Mouse (Mus musculus) kidney, postnatal 0 days (tissue): Measurements from ENCODE around the gene Tmem126b. TPM values are rescaled to one million over a fixed set of nuclear protein-coding genes. Genes with fewer than 3 reads are reported as not detected.

Source experiments
- ATAC-seq: fragments of 200-750 bp; cut with Nextera tagmentation; replicated peaks from 2 replicates; pipeline ENCODE4 v1.8.0; 2017; ENCODE audit warnings: low read depth, moderate number of reproducible peaks, moderate TSS enrichment, moderate library complexity; ENCODE audit not compliant: low FRiP score
- DNase-seq: peaks from one replicate; pipeline ENCODE4 v3.0.0-alpha.2; 2016; ENCODE audit warnings: low spot score
- H3K27ac ChIP-seq: fragments of 300-500 bp; sonication (generic); 2 replicates; pipeline ENCODE4 v1.5.1; 2014; ENCODE audit warnings: mild to moderate bottlenecking
- H3K27me3 ChIP-seq: fragments of 300-500 bp; sonication (generic); 2 replicates; pipeline ENCODE4 v1.6.1; 2014; ENCODE audit warnings: low read length, mixed read lengths; ENCODE audit not compliant: insufficient read depth
- H3K36me3 ChIP-seq: fragments of 300-500 bp; sonication (generic); 2 replicates; pipeline ENCODE4 v1.6.1; 2014; ENCODE audit warnings: low read length, mixed read lengths; ENCODE audit not compliant: insufficient read depth
- H3K4me1 ChIP-seq: fragments of 300-500 bp; sonication (generic); replicated peaks from 2 replicates; pipeline ENCODE4 v1.6.1; 2014; ENCODE audit warnings: antibody characterized with exemption, low read length, mixed read lengths; ENCODE audit not compliant: insufficient read depth
- H3K4me2 ChIP-seq: fragments of 300-500 bp; sonication (generic); 2 replicates; pipeline ENCODE4 v1.6.1; 2014; ENCODE audit warnings: mild to moderate bottlenecking, low read length, moderate library complexity, mixed read lengths
- H3K4me3 ChIP-seq: fragments of 300-500 bp; sonication (generic); replicated peaks from 2 replicates; pipeline ENCODE4 v1.5.1; 2014; ENCODE audit warnings: low read depth, low read length
- H3K9ac ChIP-seq: fragments of 300-500 bp; sonication (generic); 2 replicates; pipeline ENCODE4 v1.6.1; 2014; ENCODE audit warnings: low read depth, low read length
- H3K9me3 ChIP-seq: fragments of 300-500 bp; sonication (generic); replicated peaks from 2 replicates; pipeline ENCODE4 v1.6.1; 2016; ENCODE audit warnings: low read length, inconsistent platforms, mixed read lengths
- CTCF ChIP-seq: IDR thresholded peaks from 2 replicates; pipeline ENCODE4 v1.5.1; 2016; ENCODE audit warnings: antibody characterized with exemption, low read depth, mild to moderate bottlenecking, moderate library complexity
- WGBS: fragments of 180-500 bp; shearing (Covaris S2); extraction: QIAGEN DNeasy Blood & Tissue Kit; methylation state at CpG from one replicate; pipeline ENCODE4 v1.1.7; 2014; 5-methylcytosine and 5-hydroxymethylcytosine counted together
- polyA plus RNA-seq: library from polyadenylated mRNA; unstranded; fragments of >200 nt; fragmentation: Nextera tagmentation; extraction: Ambion mirVana; gene quantifications from 2 replicates; pipeline ENCODE4 v1.2.1, GENCODE M21; 2015

The Tmem126b gene
- polyA plus RNA-seq, 1 experiment from 2014 or later, result 34.0 TPM

DNA sequence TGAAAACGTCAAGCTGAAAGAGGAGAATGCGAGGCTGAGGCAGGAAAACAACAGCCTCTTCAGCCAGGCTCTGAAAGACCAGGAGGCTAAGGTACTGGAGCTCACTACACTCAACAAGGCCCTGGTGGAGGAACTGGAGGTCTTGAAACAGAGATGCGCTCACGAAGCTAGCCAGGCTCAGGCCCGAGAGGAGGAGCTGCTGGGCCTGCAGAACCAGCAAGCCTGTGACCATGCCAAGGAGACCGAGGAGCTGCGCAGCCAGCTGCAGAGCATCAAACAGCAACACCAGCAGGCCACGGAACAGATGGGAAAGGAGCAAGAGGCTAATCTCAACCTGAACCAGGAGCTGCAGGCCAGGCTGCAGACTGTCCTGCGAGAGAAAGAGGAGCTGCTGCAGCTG is 48.8 kb downstream of the Tmem126b start:
- no peaks in the 10 kb centered on the region for H3K36me3 ChIP-seq

DNA sequence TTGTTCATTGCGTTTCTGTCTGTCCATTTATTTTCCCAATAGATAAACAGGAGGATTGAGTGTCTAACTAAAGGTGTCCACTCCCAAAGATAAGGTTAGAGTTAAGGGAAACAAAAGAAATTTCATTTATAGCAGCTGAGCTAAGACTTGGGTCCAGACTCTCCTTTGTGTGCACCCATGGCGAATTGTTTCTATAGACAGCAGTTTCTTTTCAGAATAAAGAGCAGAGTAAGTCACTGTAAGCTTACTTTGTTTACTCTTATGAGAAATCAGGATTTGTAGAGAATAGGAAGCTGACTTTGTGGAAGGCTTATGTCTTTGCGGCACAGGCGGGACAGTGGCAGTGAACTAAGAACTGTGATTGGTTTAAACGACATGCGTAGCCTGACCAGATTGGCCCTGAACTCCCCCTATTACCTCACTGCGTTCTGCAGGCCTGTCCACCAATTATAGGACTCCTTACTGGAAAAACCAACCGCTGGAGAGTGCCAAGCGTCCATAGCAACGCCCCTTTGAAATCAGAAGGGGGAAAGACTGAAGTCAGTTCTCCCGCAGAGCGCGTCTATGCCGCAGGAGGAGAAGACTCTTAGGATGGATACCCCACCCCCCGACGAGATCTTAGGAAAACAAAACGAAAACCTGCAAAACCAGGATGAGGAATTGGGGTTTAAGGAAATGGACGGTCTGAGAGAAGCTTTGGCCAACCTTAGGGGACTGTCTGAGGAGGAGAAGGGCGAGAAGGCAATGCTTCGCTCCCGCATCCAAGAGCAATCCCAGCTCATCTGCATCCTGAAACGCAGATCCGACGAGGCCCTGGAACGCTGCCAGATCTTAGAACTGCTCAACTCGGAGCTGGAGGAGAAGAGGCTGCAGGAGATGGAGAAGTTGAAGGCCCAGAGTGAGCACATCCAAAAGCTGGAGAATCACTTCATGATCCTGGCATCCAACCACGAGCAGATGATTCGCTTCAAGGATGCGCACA is 49.5 kb downstream of the Tmem126b start, which contains the start of gene Ccdc89:
Gene Ccdc89 (plus strand): TSS at position 558 of the 982 bp plus-strand sequence.
- H3K27ac ChIP-seq, result 0 out of 2 replicates have a peak within 1 kb of the TSS, but pooled peaks have one; percentile 15
- peak within 1 kb of the TSS; percentile 25 for H3K4me3 ChIP-seq
- ATAC-seq, result peak; percentile 100
- H3K4me1 ChIP-seq, result no peaks in the 10 kb centered on the region
- DNase-seq, result peak; percentile 97
- no peaks in the 10 kb centered on the region for H3K9me3 ChIP-seq
- peak within 1 kb of the TSS; percentile 62 for H3K4me2 ChIP-seq
- no peaks in the 10 kb centered on the region for H3K36me3 ChIP-seq
- 21% methylated on average over 29 of the region's 29 CpGs for WGBS
- TF ChIP-seq CTCF, result no peak
- H3K9ac ChIP-seq, result 0 out of 2 replicates have a peak within 1 kb of the TSS, but pooled peaks have one; percentile 24
- no peaks in the 10 kb centered on the region for H3K27me3 ChIP-seq

More for the DNA sequence above, 48.8 kb downstream of the Tmem126b start:
- WGBS, result 62% methylated on average over 9 of the region's 9 CpGs
- Histone ChIP-seq H3K9ac (no peak overlapping the region), H3K4me2 (peak overlapping the region; percentile 62), H3K4me3 (peak overlapping the region; percentile 25), H3K9me3 (no peaks in the 10 kb centered on the region), H3K27me3 (no peaks in the 10 kb centered on the region), H3K4me1 (no peaks in the 10 kb centered on the region), H3K27ac (no peak overlapping the region)
- TF ChIP-seq CTCF, result no peak
- DNase-seq (no peak), ATAC-seq (no peak)

Other genes with a start within 250 kb of the Tmem126b start
- gene Ccdc83, start 210.2 kb downstream of the Tmem126b start, polyA plus RNA-seq, result not detected in 2 replicates
- gene Sytl2, start 173.7 kb downstream of the Tmem126b start, polyA plus RNA-seq, result 14.9 and 16.5 TPM in 2 replicates
- gene Ccdc89, start 49.4 kb downstream of the Tmem126b start, polyA plus RNA-seq, result 1.0 and 1.6 TPM in 2 replicates
- gene Crebzf, start 33.3 kb downstream of the Tmem126b start, polyA plus RNA-seq, result 36.4 and 41.5 TPM in 2 replicates
- gene Tmem126a, start 18.8 kb downstream of the Tmem126b start, polyA plus RNA-seq, result 144 TPM in 2 replicates
- 0.77 and 0.87 TPM in 2 replicates for gene Dlg2, start 671 bp upstream of the Tmem126b start, polyA plus RNA-seq